Mouse (Mus musculus) WW6 (cell line): ENCODE results near the gene Epb41.

Source experiments
- DNase-seq: peaks from one replicate; pipeline ENCODE4 v3.0.0-alpha.2; 2013; ENCODE audit warnings: low read depth, low spot score

Gene Epb41

GRCm38 (mm10) chr4:132074077-132074932 is 816 bp downstream of the Epb41 start, which contains the start of gene Gm10300:
Gene Gm10300, plus strand, starts transcription at chr4:132074697.
- DNase-seq, result no peak

GRCm38 (mm10) chr4:132072946-132073345 is 2.2 kb downstream of the Epb41 start:
- DNase-seq, result no peak

DNA sequence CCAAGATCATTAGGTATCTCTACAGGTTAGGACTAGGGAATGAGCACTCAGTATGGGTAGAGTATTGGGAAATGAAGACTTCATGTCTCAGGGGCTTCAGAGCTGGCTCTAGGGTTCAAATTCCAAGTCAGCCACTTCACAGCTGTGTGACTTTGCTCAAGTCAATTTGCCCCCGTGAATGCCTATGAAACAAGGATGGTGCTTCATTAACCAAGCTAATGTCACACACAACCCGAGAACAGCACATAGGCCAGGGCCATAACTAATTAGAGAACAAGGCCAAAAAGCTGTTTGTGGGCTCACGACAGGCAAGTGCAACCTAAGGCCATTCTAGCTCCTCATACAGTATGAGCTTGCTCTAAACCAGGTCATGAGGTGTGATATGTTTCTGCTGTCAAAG is 3.0 kb downstream of the Epb41 start:
- no peak for DNase-seq

DNA sequence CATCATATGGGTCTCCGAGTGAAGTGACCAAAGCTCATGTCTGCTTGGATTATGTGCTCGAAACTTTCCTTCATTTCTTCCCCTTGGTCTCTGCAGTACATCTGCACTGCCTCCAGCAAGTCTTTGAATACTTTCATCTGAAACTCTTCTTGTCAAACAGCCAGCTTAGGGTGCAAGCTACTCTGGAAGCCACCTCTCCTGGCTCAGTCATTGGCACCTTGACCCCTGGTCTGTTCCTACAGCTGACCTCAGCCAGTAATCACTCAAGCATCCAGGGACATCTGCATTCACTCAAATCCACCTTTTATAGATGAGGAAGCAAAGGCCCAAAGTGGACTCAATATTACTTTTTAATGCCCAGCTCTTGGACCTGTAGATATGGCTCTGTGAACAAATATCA is 3.4 kb downstream of the Epb41 start:
- DNase-seq, result no peak

- DNase-seq, result no peak
Observed at GRCm38 (mm10) chr4:132067938-132068235, 7.2 kb downstream of the Epb41 start.

DNA sequence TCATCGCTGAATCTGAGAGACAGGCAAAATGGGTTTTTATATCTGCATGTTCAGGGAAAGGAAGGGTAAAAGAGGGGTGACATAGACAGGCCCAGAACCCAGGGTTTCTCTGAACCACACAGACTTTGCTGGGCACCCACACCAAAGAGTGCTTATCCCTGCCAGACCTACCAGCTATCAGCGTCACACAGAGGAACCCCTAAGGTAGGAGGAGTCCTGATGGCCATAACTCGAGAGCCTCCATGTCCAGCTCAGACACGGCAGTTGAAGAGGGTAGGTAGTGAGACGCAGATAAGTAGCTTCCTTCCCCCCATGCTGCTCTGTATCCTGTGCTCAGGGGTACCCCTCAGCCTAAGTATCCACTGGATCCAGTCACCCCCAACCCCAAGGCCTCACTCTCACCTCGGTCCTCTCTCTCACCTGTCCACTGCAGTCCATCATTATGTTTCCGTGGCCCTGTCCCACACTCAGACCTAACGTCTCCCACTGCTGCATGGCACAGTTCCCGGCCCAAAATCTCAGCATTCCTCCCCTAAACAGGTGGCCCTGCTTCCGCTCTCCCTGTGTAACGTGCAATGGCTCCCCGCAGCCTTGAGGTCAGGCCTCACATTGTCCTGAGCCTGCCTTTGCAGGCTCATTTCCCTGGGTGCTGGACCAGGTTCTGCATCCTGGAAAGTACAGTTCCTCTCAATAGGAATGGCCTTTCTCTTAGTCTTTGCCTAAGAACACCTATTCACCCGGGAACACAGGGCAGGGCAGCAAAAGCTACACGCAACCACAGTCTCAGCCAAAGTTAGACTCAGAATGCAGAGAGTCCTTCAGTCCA is 7.8 kb downstream of the Epb41 start:
- DNase-seq, result no peak

GRCm38 (mm10) chr4:132066101-132066773 is 8.9 kb downstream of the Epb41 start:
- DNase-seq, result no peak

DNA sequence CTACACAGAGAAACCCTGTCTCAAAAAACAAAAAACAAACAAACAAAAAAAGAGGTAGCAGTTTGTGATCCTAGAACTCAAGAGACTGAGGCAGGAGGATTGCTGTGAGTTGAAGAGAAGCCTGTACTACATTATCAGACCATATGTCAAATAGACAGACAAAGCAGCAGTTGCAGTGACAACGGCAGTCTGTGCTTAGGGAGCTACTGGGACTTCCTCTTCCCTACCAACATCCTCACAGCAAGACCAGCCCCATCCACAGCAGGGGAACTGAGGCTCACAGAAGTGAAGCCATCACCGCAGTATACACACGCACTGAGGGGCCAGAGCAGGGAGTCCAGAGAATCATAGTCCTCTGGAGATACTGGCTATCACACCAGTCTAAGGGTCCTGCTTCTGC is 9.5 kb downstream of the Epb41 start:
- no peak for DNase-seq

DNA sequence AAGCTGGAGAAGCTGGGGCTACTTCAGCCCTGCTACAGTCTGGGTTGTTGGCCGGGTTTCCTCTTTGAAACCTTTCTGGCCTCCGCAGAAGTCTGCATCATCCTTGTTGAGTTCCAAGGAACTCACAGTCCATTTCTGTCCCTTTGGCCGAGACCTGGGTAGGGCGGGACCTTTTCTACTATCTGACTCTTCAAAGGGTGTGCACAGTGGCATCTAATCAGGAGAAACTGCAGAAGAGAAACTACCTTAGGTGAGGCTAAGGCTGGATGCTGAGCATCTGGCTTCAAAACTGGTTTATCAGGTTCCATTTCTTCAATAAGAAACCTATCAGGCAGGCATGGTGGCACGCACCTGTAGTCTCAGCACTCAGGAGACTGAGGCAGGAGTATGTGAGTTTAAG is 10.6 kb downstream of the Epb41 start:
- no peak for DNase-seq

DNA sequence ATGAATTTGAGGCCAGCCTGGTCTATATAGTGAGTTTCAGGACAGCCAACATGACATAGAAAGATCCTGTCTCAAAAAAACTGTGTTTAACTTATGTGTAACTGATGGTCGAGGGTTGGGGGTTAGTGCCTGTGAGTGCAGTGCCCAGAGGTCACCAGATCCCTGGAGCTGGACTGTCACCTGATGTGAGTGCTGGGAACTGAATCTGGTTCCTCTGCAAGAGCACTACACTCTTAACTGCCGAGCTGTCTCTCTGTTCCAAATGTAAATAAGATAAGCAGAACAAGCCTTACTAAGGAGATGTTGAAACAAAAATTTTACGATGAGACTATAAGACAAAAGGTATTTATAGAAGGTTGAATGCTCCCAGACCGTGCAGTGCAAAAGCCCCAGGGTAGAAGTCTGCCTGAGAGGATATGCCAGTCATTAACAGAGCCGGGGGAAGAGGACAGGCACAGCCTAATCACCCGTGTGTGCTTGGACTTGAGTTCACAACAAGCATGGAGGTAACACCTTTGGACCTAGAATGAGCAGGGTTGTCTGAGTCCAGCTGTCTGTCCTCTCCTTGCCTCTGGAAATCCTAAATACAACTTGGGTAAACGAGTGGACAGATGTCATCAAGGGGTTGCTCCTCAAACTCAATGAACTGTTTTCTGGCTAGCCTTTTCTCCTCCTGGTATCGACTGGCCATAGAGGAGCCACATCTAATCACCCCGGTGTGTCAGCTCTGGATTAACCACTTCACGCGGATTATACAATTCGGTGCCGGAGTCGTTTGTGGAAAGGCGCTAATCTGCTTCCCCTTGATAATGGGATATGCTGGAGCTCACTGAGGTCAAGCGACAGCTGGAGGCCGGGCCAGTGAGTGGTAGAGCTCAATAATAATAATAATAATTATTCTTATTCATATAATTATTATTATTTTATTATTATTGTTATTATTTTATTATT is 11.9 kb downstream of the Epb41 start:
- no peak for DNase-seq

GRCm38 (mm10) chr4:132062289-132062688 is 12.8 kb downstream of the Epb41 start:
- no peak for DNase-seq

GRCm38 (mm10) chr4:132060040-132060832 is 14.9 kb downstream of the Epb41 start:
- no peak for DNase-seq

DNA sequence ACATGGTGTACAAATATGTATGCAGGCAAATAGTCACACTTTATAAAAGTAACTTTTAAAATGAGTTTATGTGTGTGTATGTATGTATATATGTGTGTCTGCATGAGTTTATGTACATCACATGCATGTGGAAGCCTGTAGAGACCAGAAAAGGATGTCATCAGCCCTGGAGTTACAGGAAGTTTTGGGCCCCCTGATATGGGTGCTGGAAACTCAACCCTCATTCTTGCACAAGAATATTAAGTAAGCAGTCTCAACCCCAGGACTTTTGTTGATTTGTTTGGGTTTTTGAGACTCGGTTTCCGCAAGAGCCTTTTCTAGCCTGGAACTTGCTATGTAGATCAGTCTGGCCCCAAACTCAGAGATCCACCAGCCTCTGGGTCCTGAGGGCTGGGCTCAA is 15.6 kb downstream of the Epb41 start:
- DNase-seq, result no peak

GRCm38 (mm10) chr4:132057311-132057710 is 17.8 kb downstream of the Epb41 start:
- no peak for DNase-seq

- DNase-seq, result no peak
Observed at GRCm38 (mm10) chr4:132051321-132052275, 23.5 kb downstream of the Epb41 start.

- no peak for DNase-seq
Observed at GRCm38 (mm10) chr4:132049549-132050200, 25.4 kb downstream of the Epb41 start.

DNA sequence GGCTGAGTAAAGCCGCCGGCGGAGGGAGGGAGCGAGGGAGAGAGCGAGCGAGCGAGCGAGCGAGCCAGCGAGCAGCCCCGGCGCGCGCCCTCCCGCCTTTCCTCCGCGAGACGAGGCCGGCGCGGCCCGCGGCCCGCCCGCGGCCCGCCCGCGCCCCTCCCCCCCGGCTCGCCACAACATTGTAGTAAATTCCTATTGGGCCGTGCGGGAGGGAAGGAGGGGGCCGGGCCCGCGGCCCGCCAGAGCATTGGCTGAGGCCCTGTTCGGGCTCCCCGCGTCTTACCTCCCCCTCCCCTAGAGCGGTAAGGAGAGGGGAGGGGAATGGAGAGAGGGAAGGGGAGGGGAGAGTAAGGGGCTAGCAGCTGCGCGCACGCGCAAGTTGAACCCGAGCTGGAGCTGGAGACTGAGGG is 26.1 kb downstream of the Epb41 start:
- DNase-seq, result peak; percentile 86
